Mouse (Mus musculus) testis, postnatal 14 days (tissue): ENCODE data around the gene Dpy19l1.
A peak's percentile ranks its signal among the peaks of the same experiment; 100 is the strongest.

Experiments used
- DNase-seq: peaks from one replicate; pipeline ENCODE4 v3.0.0; 2021; ENCODE audit warnings: low spot score

Dpy19l1 gene

DNA sequence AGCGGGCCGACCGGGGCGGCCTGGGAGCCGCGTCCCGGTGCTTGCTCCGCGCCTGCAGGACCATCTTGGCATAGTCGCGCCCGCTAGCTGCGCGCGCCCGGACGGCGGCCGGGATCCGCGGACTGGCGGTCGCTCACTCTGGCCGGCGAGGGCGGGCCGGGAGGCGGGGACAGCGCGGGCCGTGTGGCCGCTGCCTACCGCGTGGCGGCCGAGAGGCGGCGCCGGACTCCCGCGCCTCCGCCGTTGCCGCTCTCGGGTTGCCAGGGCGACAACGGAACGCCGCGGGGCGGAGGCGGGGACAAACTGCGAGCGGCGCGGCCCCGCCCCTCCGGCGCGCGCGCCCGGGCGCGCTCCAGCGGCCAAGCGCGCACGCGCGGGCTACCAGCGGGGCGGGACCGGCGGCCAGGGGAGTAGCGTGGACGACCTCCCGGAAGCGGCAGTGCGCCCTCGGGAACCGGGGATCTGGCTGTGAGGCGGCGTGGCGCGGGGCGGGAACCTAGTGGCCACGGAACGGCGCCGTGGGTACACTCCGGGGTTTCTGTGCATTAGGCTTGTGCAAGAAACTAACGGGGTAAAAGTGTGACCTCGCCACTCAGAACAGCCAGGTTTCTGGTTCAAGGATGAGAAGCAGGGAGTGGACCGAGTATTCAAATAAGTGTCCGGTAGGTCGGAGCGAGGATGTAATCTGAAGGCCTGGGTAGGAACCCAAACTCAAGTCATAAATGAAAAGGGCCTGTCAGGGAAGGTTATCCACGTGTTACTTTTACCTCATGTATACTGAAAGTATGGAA lies at the start of gene Dpy19l1:
TSS of gene Dpy19l1 (minus strand) at position 74 of the 791 bp plus-strand sequence.
- DNase-seq = peak; percentile 89

DNA sequence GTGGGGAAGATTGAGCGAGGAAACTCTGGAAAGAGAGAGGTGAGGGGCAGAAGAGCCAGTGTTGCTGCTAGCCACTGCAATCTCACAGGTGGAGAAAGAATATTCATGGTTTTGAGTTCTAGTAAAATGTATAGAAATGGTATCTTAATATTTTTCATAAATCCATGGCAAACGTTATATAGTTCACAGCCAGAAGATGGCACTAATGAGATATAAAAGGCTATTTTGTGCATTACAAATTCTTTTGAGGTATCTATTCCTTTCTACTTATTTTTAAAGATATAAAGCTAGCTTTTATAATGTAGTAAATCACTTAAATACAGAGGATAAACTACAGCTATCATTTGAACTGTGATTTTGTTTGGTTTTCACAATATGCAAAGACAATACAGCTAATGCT lies 35.2 kb upstream of the Dpy19l1 start:
- no peak for DNase-seq

DNA sequence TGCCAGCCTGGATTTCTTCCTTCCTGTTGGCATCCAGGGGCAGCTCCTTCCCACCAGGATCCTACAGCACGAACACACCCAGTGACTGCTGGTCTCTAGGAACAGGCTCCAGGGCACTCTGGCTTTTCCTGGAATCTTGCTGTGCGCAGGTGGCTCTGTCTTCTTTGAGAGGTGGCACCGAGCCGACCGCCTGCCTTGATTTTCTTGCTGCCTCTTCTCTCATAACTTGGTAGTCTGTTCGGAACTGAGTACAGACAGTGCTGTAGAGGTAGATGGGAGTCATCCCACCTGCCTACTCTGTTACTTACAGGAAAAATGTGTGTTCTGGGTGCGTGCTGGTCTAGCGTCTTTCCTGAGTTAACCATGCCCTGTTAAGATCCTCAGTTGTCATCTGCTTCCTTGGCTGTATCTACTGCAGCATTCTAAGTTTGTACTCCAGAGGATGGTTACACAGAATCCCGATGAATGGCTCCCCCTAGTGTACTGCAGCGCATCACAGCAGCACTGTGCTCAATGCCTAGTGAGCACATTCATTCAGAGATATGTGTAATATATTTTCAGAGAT lies 13.7 kb upstream of the Dpy19l1 start:
- no peak for DNase-seq

DNA sequence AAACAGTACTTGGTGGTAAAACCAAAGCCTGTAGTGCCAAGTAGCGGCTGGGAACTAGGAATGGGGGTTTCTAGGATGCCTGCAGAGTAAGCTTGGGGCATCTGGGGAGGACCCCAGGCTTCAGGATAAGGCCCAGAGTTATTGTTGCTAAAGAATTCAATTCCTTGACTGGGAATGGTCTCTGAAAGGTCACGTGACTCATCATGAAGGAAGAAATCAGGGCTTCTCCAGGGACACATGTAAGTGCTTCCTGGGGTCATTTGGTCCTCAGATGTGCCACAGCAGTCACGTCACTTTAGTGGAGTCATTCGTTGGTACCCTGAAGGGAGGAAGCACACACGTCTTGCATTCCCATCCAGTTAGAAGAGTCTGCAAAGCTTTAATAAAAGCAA lies 11.1 kb upstream of the Dpy19l1 start:
- no peak for DNase-seq

DNA sequence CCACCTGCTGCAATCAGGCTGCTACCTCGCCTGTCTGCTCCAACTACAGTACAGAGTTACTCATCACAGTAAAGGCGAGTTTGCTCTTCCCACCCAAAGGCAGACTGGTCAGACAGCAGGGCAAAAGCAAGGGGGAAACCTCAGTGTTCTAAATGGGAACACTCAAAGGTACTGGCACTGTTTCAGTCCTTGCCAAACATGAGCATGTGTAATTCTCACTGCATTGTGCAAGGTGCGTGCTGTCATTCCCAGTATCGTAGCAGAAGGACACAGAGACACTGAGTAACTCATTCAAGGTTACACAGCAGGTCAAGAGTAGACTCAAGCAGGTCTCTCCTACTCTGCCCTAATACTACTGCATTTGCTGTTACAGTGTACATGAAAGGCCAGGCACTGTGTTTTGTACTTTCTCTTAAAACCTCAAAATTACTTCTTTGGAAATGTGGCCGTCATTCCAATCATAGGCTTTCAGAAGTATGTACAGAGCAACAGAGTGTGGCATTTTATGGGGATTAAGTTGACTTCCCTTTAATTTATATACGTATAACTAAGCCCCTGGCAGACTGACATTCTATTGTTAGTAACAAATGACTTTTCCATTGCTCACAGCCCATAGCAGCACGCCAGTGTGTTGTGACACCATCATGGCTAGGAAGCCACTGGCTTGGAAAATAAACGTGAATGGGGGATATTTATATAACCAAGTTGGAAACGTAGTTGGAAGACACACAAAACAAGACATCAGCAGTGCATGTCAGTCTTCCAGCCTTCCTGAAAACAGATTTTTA lies 10.5 kb upstream of the Dpy19l1 start:
- no peak for DNase-seq

DNA sequence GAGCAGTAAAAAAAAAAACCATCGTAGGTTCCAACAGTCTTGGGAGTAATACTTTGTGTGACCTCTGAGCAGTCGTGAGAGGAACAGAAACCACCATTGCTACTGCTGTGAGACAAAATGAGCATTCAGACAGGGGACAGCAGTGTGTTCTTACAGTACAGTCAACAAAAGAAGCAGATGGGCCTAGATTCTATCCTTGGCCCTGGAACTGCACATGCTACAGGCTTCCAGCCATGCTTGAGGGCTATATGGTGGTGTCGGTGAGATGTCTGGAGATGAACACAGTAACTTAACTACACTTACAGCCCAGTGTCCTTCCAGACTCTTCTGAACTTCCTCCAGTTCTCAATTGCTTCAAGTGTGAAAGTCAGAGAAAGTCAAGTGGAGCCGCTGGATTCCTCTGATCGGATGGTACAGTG lies 9.2 kb upstream of the Dpy19l1 start:
- DNase-seq = no peak

DNA sequence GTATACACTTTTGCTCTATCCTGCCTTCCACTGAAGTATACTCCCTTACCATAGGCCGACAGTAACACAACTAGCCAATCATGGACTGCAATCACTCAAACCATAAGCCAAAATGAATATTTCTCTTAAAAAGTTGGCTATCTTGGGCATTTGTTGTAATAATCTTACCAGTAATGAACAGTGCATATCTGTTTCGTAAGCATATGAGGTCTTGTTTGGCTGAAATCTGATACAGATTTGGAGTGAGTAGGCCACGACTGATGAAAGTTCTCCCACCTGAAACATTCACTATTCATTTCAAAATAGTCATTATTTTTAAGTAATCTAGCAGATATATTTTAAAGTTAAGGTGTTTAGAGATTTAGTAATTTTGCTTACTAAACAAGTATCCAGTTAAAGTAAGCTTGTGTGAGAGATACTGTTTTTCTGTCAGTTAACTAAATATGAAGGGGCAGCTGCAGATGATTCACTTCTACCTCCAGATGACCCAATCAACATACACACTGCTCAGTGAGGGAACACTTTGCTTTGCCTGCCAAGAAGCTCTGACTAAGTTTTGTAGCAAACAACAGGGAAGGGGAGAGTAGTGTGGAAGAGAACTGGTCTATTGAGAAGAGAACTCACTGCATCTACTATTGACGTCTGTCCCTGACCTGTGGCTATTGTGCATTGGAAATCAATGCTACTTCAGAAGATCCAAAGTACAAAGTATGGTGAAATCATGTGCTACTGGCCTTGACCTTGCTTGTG lies 8.6 kb upstream of the Dpy19l1 start:
- no peak for DNase-seq

DNA sequence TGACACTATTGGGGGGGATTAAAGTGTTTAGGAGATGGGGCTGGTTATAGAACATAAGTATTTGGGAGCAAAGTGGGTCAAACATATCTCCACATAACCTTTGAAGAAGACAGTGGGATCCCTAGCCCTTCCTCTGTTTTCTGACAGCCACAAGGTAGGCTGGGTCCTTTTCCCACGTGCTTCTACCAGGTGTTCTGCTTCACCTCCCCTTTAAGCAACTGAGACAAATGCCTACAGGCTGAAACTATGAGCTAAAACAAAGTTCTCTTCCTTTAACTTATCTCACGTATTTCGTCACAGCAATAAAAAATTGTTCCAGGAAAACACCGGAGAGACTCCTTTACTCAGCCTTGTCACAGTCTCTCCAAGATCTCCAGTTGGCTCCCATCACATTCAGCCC lies 5.9 kb upstream of the Dpy19l1 start:
- DNase-seq = no peak

DNA sequence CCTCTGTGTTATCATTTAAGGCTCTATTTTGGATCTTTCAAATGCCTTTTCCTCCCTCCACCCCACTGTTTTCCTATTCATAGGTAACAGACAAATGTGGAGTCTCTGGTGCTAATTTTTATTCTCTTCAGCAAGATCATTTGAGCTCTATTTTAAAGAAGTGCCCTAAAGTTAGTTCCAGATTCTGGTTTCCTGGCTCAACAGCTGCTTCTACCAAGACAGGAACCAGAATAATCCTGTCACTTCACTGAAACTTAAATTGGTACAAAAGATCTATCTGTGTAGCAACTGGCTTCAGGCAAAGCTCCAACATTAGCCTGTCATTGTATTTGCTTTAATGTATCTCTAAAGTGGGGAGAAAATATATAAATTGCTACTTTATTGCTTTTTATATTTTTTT lies 3.6 kb upstream of the Dpy19l1 start:
- DNase-seq = peak; percentile 1

DNA sequence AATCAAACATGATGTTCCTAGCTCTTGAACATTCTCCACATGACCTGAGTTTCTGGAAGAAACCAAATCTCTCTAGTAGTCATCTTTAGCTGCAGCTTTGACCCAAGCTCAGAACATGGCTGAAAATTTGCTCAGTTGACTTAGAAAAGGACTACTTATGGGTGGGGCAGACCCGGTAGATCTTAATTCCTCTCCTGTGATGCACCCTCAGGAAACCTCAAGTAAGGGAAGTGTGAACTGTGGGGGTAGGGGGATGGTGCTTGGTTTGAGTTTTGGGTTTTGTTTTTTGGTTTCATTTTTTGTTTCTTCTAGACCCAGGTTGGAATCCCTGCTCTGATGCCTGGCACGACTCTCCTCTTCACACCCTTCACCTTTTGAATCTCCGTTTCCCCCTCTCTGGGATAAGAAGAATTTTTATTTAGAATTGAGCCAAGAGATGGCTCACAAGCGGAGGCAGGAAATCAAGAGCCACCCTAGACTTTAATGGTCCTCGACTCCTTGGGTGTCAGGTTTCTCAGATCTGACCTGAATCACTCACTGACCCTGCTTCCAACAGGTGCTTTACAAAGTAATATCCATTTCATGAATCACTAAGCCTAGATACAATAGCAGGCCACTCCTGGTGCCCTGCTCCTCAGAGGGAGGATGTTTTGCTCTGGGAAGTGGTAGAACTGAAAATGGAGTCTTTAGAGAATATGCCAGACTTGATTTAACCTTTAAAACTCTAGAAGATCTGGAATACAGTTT lies 2.2 kb upstream of the Dpy19l1 start:
- DNase-seq = peak; percentile 1

DNA sequence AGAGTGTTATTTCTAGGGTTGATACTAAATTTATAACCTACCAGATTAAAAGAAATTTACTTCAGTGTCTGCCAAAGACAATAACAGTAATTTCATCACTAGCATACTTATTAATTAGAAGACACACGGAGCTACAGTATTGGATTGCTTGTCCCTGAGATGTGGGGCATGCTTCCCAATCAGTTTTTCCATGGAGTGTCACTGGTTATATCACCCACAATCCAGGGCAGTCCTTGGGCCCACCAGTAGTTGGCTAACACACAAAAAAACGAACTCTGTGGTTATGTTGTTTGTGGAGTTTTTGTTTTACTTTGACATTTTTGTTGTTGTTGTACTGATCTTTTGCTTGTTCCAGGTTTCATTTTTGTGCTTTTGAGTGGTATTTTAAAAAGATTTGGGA lies 1.4 kb upstream of the Dpy19l1 start:
- no peak for DNase-seq

DNA sequence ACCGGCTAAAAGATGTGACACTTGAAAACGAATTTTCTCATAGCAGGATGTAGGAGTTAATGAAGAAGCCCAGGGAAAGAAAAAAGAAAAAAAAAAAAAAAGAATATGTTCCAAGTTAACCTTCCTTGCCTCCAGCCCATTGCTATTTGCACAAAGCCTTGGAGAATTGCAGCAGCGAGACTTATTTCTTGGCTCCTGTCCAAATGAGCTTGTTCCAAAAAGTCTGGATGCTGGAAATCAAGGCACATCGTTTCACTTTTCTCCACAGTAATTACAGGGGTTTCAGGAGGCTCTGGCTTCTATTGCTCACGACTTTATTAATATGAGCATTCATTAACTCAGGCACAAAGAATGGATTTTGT lies 899 bp upstream of the Dpy19l1 start:
- DNase-seq = no peak

DNA sequence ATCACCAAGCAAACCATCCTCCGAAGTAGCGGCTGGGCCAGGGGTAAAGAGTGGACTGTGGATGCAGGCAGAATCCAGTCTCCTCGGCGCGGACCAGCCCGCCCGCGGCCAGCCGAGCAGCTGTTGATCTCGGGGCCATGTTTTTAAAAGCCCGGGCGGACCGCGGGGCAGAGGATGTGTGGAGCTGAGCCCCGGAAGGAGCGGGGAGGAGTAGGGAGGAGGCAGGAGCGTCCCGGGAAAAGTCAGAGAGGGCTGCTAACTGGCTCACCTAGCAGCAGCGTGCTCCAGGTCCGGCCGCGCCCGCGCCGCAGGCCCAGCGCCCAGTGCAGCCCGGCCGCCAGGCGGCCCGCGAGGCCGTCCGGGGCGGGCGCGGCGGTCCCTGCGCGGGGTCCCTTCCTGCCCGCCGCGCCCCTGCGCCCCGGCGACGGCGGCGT lies 352 bp downstream of the Dpy19l1 start:
- peak; percentile 58 for DNase-seq

DNA sequence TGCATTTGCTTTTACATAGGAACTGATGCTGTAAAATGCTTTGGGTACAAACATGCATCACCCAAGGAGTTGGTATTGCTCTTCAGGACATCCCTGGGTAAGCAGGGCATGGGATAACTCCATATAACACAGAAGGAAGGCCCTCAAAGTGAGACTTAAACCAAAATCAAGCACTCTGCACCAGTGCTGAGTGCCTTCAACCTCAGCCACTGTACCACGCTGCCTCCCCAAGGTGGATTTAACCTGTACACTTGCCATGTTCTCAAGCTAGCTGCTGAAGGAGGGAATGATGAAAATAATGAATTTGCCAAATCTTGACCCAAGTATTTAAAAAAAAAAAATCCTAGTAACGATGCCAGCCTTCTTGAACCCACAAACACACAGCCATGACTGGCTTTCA lies 1.3 kb downstream of the Dpy19l1 start:
- DNase-seq = peak; percentile 3

DNA sequence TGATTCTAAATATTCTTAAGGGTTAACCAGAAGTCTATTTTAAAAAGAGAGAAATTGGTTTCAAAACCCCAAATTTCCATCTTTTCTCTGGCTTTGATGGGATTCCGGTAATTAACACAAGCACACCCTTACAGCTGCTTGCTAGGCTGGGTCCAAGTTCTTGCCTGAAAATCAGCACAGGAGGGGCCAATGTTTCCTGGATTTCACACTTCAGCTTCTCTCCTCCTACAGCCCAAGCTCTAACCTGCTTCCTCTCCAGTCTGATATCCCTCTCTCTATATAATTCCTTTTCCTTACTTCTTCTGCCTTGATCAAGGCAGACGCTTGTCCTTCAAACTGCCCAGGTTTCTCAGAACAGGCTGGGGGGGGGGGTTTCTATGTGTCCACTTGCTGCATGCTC lies 6.7 kb downstream of the Dpy19l1 start:
- DNase-seq = no peak

DNA sequence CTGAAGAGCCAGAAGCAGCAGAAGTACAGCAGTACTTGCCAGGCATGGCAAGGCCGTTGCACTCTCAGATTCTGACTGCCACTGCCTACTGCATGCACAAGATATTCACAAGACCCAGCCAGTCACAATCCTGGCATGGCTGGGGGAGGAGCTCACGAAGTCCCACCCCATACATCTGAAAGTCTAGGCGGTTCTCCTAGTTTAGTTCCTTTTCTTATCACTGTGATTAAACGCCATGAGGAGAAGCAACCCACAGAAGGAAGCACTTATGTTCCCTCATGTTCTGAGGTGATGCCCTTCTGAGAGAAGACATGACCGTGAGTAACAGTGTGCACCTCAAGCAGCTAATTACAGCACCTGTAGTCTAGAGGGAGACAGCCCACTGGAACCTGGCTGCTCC lies 12.4 kb downstream of the Dpy19l1 start:
- no peak for DNase-seq

DNA sequence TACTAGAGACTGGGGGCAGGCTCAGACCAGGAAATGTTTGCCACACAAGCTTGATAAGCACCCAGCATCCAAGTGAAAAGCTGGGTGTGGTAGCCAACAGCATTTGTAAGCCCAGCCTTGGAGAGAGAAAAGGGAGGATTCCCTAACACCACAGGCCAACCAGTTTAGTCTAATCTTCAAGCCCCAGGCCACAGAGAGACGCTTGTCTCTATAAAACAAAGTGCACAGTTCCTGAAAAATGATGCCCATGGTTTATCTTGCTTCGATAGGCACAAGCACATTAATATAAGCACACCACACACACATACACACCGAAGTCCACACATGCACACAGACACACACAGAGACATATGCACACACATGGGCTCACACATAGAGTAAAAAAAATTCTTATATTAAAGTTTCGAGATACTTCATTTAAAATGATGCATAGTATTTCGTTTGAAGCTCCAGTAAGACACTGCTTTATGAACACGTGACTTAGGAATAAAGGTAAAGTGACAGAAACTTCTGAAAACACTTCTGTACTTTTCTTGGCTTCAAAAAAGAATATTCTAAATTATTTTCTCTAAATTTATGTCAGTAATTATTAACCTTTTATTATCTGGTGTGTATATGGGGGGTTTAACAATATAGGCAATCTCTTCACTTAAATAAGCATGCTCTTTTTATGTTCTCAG lies 14.4 kb downstream of the Dpy19l1 start:
- no peak for DNase-seq

DNA sequence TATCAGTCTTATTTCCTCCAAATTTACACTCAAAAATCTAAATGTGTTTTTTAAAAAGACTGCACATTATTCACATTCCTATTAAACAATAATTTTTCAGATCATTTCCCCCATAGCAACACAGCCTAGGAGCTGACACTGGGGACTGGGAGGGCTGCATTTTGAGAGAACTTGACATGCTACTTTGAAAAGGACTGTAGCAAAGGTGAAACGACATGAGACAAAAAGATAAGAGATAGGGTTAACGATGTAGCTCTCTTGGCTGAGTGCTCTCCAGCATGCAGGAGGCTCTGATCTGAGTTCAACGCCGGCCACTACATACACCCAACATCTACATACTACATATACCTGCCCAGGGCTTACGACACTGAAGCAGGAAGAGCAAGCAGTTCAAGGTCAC lies 20.6 kb downstream of the Dpy19l1 start:
- DNase-seq = no peak

DNA sequence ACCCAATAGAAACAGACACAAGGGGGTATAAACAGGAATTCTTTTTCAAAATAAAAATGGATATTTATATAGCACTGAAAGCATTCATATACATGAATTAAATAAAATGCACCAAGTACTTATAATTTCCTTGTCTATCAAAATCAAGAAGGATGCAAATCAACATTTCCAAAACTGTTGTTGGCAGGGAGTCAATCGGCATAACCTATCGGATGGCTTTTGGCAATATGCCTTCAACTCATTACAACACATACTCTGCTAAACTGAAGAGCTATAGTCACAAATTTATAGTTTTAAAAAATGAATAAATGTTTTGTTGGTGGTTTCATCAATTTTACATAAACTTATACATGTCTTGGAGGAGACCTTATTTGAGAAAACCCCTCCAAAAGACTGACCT lies 25.7 kb downstream of the Dpy19l1 start:
- DNase-seq = no peak

DNA sequence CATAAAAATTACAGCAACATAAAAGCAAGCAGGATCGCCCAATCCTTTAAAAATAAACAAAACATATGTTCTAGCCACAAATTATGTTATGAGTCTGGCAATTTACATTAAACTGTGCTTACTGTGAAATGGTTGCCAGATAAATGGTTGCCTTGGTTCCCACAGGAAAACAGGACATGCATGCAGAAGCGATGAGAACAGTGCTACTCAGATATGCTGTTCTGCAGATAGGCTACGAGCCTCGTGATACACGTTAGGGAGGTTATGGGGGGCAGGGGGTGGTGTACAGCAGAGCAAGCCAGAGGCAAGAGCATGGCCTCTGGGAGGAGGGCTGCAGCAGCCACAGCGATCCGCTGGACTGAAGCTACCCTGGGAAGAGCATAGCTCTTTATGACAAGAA lies 29.1 kb downstream of the Dpy19l1 start:
- DNase-seq = no peak

DNA sequence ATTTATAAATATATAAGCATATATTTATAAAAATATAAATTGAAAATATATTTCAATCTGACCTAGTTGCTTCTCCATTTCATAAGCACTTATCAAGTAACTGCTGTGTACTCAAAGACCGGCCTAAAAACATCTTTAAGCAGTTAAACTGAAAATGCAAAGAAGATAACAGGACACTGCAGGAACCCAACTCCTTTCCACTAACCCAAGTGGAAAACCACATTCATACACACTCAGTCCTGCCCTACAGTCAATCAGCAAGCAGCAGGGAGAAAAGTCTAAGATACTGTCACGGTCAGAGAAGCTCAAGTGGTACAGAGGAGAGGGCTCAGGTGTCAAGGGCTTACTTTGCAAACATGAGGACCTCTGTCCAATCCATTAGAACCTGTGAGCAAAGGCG lies 30.4 kb downstream of the Dpy19l1 start:
- no peak for DNase-seq
